Mouse (Mus musculus): ENCODE results near the gene Gng7.
"Not testable (repeated sequence)": the region's sequence is repeated elsewhere in the genome, so short reads cannot be mapped to it uniquely, and the experiment has no call there.

Gene Gng7

GRCm38 (mm10) chr10:81014393-81015384, at the start of gene Gng7:
Gene Gng7, minus strand, starts transcription at chr10:81014945.
- DNase-seq (ENCODE audit: low spot score in 2 of 2), result peak; percentile 97 to 98

- not testable (repeated sequence) for DNase-seq (ENCODE audit: low spot score in 2 of 2)
Measured at GRCm38 (mm10) chr10:81064519-81064918, 49.8 kb upstream of the Gng7 start.

GRCm38 (mm10) chr10:81062710-81063109, 48.0 kb upstream of the Gng7 start:
- DNase-seq (ENCODE audit: low spot score in 2 of 2), result no peak

- peak; percentile 99 to 100 for DNase-seq (ENCODE audit: low spot score in 2 of 2)
Measured at GRCm38 (mm10) chr10:81059603-81060543, 45.1 kb upstream of the Gng7 start, which contains the start of gene Sgta. Gene Sgta, minus strand, starts transcription at chr10:81060181.

- DNase-seq (ENCODE audit: low spot score in 2 of 2), result no peak
Measured at GRCm38 (mm10) chr10:81058896-81059295, 44.2 kb upstream of the Gng7 start.

GRCm38 (mm10) chr10:81057406-81058130, 42.8 kb upstream of the Gng7 start:
- no peak for DNase-seq (ENCODE audit: low spot score in 2 of 2)

GRCm38 (mm10) chr10:81055802-81056340, 41.1 kb upstream of the Gng7 start:
- not testable (repeated sequence) for DNase-seq (ENCODE audit: low spot score in 2 of 2)

GRCm38 (mm10) chr10:81055169-81055568, 40.4 kb upstream of the Gng7 start:
- no peak for DNase-seq (ENCODE audit: low spot score in 2 of 2)

- DNase-seq (ENCODE audit: low spot score in 2 of 2), result no peak
Measured at GRCm38 (mm10) chr10:81052577-81052976, 37.8 kb upstream of the Gng7 start.

GRCm38 (mm10) chr10:81051133-81051532, 36.4 kb upstream of the Gng7 start:
- no peak for DNase-seq (ENCODE audit: low spot score in 2 of 2)

- DNase-seq (ENCODE audit: low spot score in 2 of 2), result no peak
Measured at GRCm38 (mm10) chr10:81050645-81051044, 35.9 kb upstream of the Gng7 start.

- DNase-seq (ENCODE audit: low spot score in 2 of 2), result not testable (repeated sequence)
Measured at GRCm38 (mm10) chr10:81045246-81045645, 30.5 kb upstream of the Gng7 start.

GRCm38 (mm10) chr10:81041458-81042175, 26.9 kb upstream of the Gng7 start:
- DNase-seq (ENCODE audit: low spot score in 2 of 2), result peak in 1 of 2 experiments; percentile 58

GRCm38 (mm10) chr10:81036988-81037580, 22.3 kb upstream of the Gng7 start, which contains the start of gene Slc39a3:
Gene Slc39a3, minus strand, starts transcription at chr10:81037426.
- DNase-seq (ENCODE audit: low spot score in 2 of 2), result peak; percentile 98 to 100

- DNase-seq (ENCODE audit: low spot score in 2 of 2), result no peak
Measured at GRCm38 (mm10) chr10:81036251-81036650, 21.5 kb upstream of the Gng7 start.

GRCm38 (mm10) chr10:81033586-81033985, 18.8 kb upstream of the Gng7 start:
- no peak for DNase-seq (ENCODE audit: low spot score in 2 of 2)

- DNase-seq (ENCODE audit: low spot score in 2 of 2), result no peak
Measured at GRCm38 (mm10) chr10:81029031-81029430, 14.3 kb upstream of the Gng7 start.

GRCm38 (mm10) chr10:81028219-81028618, 13.5 kb upstream of the Gng7 start:
- DNase-seq (ENCODE audit: low spot score in 2 of 2), result no peak

- no peak for DNase-seq (ENCODE audit: low spot score in 2 of 2)
Measured at GRCm38 (mm10) chr10:81027331-81027730, 12.6 kb upstream of the Gng7 start.

- no peak for DNase-seq (ENCODE audit: low spot score in 2 of 2)
Measured at GRCm38 (mm10) chr10:81026857-81027256, 12.1 kb upstream of the Gng7 start.

Measured in frontal cortex, postnatal 14 days (tissue).